Mouse (Mus musculus): ENCODE measurements around the gene Lgals7. TPM values are rescaled to one million over a fixed set of nuclear protein-coding genes. Genes with fewer than 3 reads are reported as not detected.

Gene Lgals7
- 6.4 and 7.4 TPM in 2 replicates for polyA plus RNA-seq (2015; fragmentation: Nextera tagmentation; extraction: Ambion mirVana)

DNA sequence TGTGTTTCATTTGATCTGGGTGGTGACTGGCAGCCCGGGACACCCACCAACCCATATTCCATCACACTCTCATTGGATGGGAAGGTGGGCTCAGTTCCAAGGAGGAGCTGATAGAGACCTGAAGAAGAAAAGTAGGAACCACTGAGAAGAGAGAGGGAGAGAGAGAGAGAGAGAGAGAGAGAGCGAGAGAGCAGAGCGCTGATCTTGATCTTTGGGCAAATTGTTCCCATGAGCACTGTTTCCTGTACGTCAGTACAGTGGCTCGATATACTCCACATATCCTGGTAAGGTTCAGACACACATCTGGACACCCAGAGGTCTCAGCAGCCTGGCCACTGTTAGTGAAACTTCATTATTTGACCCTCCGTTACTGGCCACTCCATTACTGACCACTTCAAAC is at the start of gene Lgals7:
Gene Lgals7 (plus strand): TSS at position 314 of the 400 bp plus-strand sequence.
- Histone ChIP-seq H3K36me3 (no peaks in the 10 kb centered on the region), H3K4me2 (0 out of 2 replicates have a peak within 1 kb of the TSS, but pooled peaks have one; percentile 4), H3K4me1 (replicated peaks) (peaks cover 20% of the 10 kb centered on the region), H3K4me3 (no peak within 1 kb of the TSS), H3K27me3 (no peaks in the 10 kb centered on the region), H3K27ac (no peak within 1 kb of the TSS), H3K9ac (peak within 1 kb of the TSS; percentile 39), H3K9me3 (no peaks in the 10 kb centered on the region)
- WGBS: 83% methylated on average over 6 of the region's 6 CpGs
- ATAC-seq (ENCODE audit: low FRiP score): no peak

DNA sequence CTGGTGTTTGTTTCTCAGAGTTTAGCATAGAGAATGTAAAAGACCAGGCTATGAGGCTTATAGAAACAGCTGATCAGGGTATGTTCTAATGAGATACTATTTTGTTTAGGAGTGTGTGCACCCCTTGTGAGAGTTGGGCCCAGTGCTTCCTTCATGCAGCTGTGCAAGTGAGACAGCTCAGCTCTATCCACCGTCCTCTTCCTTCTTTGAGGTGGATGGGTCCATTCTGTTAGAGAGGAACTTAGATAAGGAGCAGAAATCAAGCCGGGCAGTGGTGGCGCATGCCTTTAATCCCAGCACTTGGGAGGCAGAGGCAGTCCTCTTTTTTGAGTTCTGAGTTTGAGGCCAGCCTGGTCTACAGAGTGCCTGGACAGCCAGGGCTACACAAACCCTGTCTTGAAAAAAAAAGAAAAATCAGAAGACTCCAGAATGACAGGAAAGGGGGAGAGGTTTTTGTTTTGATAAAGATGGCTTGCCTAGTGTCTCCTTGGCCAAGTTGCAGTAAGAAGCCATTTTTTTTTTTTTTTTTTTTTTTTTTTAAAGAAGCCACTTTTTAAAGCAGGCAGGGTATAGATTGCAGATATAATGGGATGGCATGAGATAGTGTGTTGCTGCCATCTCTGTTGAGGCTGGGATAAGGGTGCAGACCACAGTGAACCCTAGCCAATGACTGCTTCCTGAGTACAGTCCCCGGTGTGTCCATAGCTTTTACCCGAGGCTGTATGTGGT is 49.2 kb upstream of the Lgals7 start:
- Histone ChIP-seq H3K27me3 (no peaks in the 10 kb centered on the region), H3K9ac (no peak overlapping the region), H3K9me3 (no peaks in the 10 kb centered on the region), H3K4me1 (replicated peaks) (peaks cover 73% of the 10 kb centered on the region), H3K4me3 (no peak overlapping the region), H3K4me2 (no peak overlapping the region), H3K36me3 (peaks cover 73% of the 10 kb centered on the region), H3K27ac (no peak overlapping the region)
- WGBS: 84% methylated on average over 5 of the region's 5 CpGs
- ATAC-seq (ENCODE audit: low FRiP score): no peak

DNA sequence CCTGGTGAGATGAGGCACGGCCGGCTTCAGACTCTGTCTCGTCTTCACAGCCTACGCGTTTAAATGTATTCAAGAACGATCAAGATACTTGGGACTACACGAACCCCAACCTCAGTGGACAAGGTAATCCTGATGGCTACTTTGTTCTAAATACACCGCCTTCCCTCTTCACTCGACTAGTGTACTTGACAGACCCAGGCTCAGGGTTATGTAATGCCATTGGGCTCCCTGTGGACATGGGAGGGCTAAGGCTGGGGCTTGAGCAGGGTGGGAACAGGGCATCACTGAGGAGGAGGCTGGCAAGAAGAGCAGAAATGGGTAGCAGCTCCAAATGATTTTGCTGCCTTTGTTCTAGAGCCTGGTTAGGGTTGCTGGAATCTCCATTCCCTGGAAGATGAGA is 48.4 kb upstream of the Lgals7 start:
- Histone ChIP-seq H3K27ac (no peak overlapping the region), H3K4me2 (no peak overlapping the region), H3K9ac (0 out of 2 replicates have a peak overlapping the region, but pooled peaks have one; percentile 9), H3K9me3 (no peaks in the 10 kb centered on the region), H3K4me3 (no peak overlapping the region), H3K4me1 (replicated peaks) (peaks cover 77% of the 10 kb centered on the region), H3K27me3 (no peaks in the 10 kb centered on the region), H3K36me3 (peaks cover 81% of the 10 kb centered on the region)
- no peak for ATAC-seq (ENCODE audit: low FRiP score)
- WGBS: 92% methylated on average over 9 of the region's 9 CpGs

GRCm38 (mm10) chr7:28816201-28816600 is 47.5 kb upstream of the Lgals7 start:
- Histone ChIP-seq H3K4me3 (no peak overlapping the region), H3K4me1 (replicated peaks) (peaks cover 86% of the 10 kb centered on the region), H3K36me3 (peaks cover 91% of the 10 kb centered on the region), H3K27ac (no peak overlapping the region; the same call in 1 of the 2 replicates), H3K9ac (0 out of 2 replicates have a peak overlapping the region, but pooled peaks have one; percentile 9), H3K9me3 (no peaks in the 10 kb centered on the region), H3K27me3 (no peaks in the 10 kb centered on the region), H3K4me2 (no peak overlapping the region)
- 82% methylated on average over 9 of the region's 9 CpGs for WGBS
- no peak for ATAC-seq (ENCODE audit: low FRiP score)

- Histone ChIP-seq H3K4me2 (no peak overlapping the region), H3K4me3 (no peak overlapping the region), H3K9ac (peak overlapping the region; percentile 21; the same call in 1 of the 2 replicates), H3K9me3 (no peaks in the 10 kb centered on the region), H3K27me3 (no peaks in the 10 kb centered on the region), H3K36me3 (peaks cover 98% of the 10 kb centered on the region), H3K4me1 (replicated peaks) (peaks cover 87% of the 10 kb centered on the region), H3K27ac (no peak overlapping the region)
- WGBS: 92% methylated on average over 10 of the region's 10 CpGs
- ATAC-seq (ENCODE audit: low FRiP score): no peak
Observed at GRCm38 (mm10) chr7:28816920-28817319, 46.7 kb upstream of the Lgals7 start.

DNA sequence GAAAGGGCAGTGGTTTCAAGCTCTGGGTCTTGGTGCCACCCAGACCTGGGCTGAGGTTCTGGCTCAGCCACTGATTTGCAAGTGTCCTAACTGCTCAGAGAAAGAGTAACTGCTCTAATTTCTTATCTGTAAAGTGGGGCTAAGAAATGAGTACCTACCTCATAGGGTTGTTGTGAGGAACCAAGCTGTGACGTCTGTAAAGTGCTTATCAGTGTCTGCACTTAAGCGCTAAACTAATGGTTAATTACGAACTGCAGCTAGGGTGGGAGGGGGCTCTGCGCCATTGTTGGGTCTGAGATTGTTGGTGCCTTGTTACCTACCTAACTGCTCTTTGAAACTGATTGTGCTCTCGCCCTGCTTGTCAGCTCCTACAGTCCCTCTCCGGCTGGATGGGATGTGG is 46.1 kb upstream of the Lgals7 start:
- H3K27me3 ChIP-seq: no peaks in the 10 kb centered on the region
- no peak overlapping the region for H3K4me3 ChIP-seq
- peak overlapping the region; percentile 1; the same call in 1 of the 2 replicates for H3K4me2 ChIP-seq
- no peaks in the 10 kb centered on the region for H3K9me3 ChIP-seq
- 73% methylated on average over 6 of the region's 6 CpGs for WGBS
- peaks cover 81% of the 10 kb centered on the region for H3K4me1 ChIP-seq (replicated peaks)
- ATAC-seq (ENCODE audit: low FRiP score): no peak
- H3K9ac ChIP-seq: peak overlapping the region; percentile 21; the same call in 1 of the 2 replicates
- H3K36me3 ChIP-seq: peaks cover 98% of the 10 kb centered on the region
- 0 out of 2 replicates have a peak overlapping the region, but pooled peaks have one; percentile 19 for H3K27ac ChIP-seq

DNA sequence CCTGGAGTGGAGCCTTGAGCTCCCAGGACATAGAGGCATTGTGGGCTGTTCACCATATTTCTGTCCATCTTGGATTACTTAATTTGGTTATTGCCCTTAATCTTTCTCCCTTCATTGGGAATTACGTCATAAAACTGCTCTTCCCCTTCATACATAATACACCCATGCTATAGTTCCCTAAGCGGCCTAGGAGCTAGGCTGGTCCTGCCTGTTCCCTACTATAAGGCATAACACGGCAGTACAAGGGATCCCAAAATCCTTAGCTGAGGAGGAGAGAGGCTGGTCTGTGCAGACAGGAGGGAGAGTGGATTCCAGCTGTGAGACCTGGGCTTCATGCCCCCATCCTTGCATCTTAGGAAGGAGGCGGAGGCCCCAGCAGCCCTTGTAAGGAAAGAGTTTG is 45.7 kb upstream of the Lgals7 start:
- peaks cover 98% of the 10 kb centered on the region for H3K36me3 ChIP-seq
- no peaks in the 10 kb centered on the region for H3K9me3 ChIP-seq
- WGBS: 78% methylated on average over 4 of the region's 4 CpGs
- peaks cover 77% of the 10 kb centered on the region for H3K4me1 ChIP-seq (replicated peaks)
- ATAC-seq (ENCODE audit: low FRiP score): no peak
- H3K4me2 ChIP-seq: no peak overlapping the region
- 0 out of 2 replicates have a peak overlapping the region, but pooled peaks have one; percentile 19 for H3K27ac ChIP-seq
- peak overlapping the region; percentile 21; the same call in 1 of the 2 replicates for H3K9ac ChIP-seq
- H3K4me3 ChIP-seq: no peak overlapping the region
- H3K27me3 ChIP-seq: no peaks in the 10 kb centered on the region

DNA sequence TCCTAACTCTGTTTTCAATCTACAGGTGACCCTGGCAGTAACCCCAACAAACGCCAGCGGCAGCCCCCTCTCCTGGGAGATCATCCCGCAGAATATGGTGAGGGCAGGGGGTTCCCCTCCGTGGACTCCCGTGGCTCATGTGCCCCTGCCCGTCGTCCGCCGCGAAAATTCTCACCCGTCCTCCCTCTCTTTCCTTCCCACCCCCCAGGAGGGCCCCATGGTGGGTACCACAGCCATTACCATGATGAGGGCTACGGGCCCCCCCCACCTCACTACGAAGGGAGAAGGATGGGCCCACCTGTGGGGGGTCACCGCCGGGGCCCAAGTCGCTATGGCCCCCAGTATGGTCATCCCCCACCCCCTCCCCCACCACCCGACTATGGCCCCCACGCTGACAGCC is 45.2 kb upstream of the Lgals7 start:
- ATAC-seq (ENCODE audit: low FRiP score): no peak
- Histone ChIP-seq H3K4me3 (no peak overlapping the region), H3K27ac (no peak overlapping the region), H3K9me3 (no peaks in the 10 kb centered on the region), H3K4me2 (no peak overlapping the region), H3K36me3 (peaks cover 95% of the 10 kb centered on the region), H3K4me1 (replicated peaks) (peaks cover 72% of the 10 kb centered on the region), H3K9ac (0 out of 2 replicates have a peak overlapping the region, but pooled peaks have one; percentile 21), H3K27me3 (no peaks in the 10 kb centered on the region)
- WGBS: 81% methylated on average over 18 of the region's 18 CpGs

GRCm38 (mm10) chr7:28818861-28819452 is 44.7 kb upstream of the Lgals7 start:
- Histone ChIP-seq H3K4me1 (replicated peaks) (peaks cover 67% of the 10 kb centered on the region), H3K36me3 (peaks cover 90% of the 10 kb centered on the region), H3K4me2 (no peak overlapping the region), H3K27ac (no peak overlapping the region), H3K4me3 (no peak overlapping the region), H3K9ac (no peak overlapping the region), H3K9me3 (no peaks in the 10 kb centered on the region), H3K27me3 (no peaks in the 10 kb centered on the region)
- 83% methylated on average over 4 of the region's 4 CpGs for WGBS
- ATAC-seq (ENCODE audit: low FRiP score): no peak

- ATAC-seq (ENCODE audit: low FRiP score): no peak
- Histone ChIP-seq H3K27me3 (no peaks in the 10 kb centered on the region), H3K36me3 (peaks cover 84% of the 10 kb centered on the region), H3K9me3 (no peaks in the 10 kb centered on the region), H3K4me2 (no peak overlapping the region), H3K4me3 (no peak overlapping the region), H3K4me1 (replicated peaks) (peaks cover 67% of the 10 kb centered on the region), H3K9ac (peak overlapping the region; percentile 49; the same call in 1 of the 2 replicates), H3K27ac (peak overlapping the region; percentile 76)
- 74% methylated on average over 4 of the region's 4 CpGs for WGBS
Observed at GRCm38 (mm10) chr7:28819571-28819970, 44.1 kb upstream of the Lgals7 start.

GRCm38 (mm10) chr7:28820358-28821260 is 43.0 kb upstream of the Lgals7 start:
- 0 out of 2 replicates have a peak overlapping the region, but pooled peaks have one; percentile 49 for H3K9ac ChIP-seq
- no peaks in the 10 kb centered on the region for H3K27me3 ChIP-seq
- H3K27ac ChIP-seq: peak overlapping the region; percentile 76
- ATAC-seq (ENCODE audit: low FRiP score): no peak
- peaks cover 64% of the 10 kb centered on the region for H3K4me1 ChIP-seq (replicated peaks)
- no peak overlapping the region for H3K4me2 ChIP-seq
- peaks cover 73% of the 10 kb centered on the region for H3K36me3 ChIP-seq
- H3K9me3 ChIP-seq: no peaks in the 10 kb centered on the region
- WGBS: 35% methylated on average over 12 of the region's 12 CpGs
- no peak overlapping the region for H3K4me3 ChIP-seq
